Mouse (Mus musculus) adrenal gland, postnatal 36 days (tissue): Measurements from ENCODE around the gene Cilp2. TPM values are rescaled to one million over a fixed set of nuclear protein-coding genes. Genes with fewer than 3 reads are reported as not detected.
A peak's percentile ranks its signal among the peaks of the same experiment; 100 is the strongest.

ENCODE experiments used
- DNase-seq, 2 experiments: peaks; one replicate each; pipeline ENCODE4 v3.0.0; 2021; ENCODE audit warnings: mixed read lengths in 1 of 2
- total RNA-seq, 2 experiments: library from RNA; stranded (reverse); gene quantifications; 2 replicates each; pipeline ENCODE4 v1.2.3; 2021

The Cilp2 gene
- total RNA-seq, 2 experiments from 2014 or later = 0.10 TPM; not detected in 1

DNA sequence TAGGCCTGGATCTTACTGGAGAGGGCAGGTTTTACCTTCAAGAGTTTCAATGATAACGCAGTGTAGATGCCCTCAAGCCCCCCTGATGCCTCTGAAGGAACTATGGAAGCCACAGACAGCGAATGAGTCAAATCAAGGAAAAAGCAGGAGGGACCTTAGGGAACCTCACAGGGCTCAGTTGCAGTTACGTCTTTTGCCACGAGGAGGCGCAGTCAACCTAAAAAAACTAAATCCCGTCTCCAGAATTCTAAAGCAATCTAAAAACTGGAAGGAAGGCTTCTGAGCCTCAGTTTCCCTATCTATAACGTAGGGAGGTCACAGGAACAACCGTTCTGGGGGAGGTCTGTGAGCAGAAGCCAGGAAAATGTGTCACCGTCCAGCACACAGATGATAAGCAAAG lies 13.3 kb downstream of the Cilp2 start:
- peak; percentile 64 to 70 for DNase-seq

DNA sequence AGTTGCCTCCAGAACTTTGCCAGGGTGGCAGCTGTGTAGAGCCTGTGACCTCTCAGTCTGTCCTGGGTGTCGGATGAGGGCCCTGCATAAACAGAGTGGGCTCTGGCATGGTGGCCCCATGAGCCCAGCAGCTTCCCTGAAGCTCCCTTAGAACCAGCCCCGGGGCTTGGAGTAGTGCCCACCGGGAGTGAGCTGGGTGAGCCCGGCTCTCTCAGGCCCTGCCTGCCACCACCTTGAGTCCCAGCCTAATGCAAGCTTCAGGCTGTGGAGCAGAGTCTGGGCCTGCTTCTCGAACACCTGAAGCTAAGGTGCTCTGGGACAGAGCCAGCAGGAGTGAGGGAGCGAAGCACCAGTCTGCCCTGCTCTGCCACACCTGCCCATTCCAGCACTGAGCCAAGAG lies 16.6 kb downstream of the Cilp2 start:
- DNase-seq = no peak

DNA sequence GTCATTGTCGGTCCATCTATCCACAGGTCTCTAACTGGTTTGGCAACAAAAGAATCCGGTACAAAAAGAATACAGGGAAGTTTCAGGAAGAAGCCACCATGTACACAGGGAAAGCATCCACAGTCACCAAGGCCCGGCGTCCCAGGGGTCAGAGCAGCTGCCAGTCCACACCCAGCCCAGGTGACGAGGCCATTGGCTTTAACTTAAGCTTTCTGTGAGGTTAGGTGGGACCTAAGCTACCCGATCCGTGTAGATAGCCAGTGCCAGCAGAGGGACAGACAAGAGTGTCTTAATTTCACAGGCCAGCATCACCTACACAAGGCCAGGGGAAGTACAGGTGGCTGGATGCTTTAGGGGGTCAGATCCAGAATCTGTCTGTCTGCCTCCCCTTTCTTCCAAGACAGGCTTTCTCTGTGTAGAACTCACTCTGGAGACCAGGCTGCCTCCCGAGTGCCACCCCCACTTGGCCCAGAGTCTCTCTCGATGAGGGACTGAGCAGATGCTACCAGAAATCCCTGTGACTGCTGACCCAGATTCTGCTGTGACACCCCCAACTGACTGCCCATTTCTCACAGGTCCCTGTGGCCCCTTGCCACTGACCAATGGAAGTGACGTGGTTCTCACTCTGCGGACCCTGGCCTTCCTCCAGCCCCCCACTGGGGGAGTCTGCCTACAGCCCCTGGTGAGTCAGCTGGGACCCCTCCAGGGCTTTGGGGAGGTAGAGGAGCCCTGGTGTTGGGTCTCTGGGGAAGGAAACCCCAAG lies 17.3 kb downstream of the Cilp2 start:
- no peak for DNase-seq

DNA sequence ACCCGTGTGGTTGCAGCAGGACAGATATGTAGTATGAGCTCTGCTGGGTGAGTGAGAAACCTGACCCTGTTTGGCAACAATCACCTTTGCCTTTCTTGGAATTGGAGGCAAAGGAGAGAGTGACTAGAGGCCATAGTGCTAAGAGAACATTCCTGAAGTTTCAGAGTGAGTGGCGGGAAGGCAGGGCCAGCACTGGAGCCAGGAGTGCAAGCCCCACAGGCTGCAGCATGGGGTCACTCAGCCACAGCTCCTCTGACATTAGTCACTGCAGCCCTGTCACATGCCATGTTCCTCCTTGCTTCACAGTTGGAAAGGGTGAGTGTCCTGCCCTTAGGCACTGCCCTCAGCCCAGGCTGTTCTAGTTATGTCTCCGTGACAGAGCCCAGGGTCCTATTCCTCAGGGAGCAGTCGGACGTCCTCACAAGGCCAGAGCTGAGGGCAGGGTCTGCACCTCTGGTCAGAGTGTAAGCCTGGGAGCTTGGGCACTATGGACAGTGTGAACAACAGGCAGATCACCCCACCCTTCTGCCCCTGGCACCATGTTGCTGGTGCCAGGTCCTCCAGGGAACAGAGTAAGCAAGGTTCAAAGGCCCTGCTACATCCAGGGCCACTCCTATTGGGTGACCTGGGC lies 19.7 kb downstream of the Cilp2 start:
- DNase-seq = peak in 1 of 2 experiments; percentile 32

DNA sequence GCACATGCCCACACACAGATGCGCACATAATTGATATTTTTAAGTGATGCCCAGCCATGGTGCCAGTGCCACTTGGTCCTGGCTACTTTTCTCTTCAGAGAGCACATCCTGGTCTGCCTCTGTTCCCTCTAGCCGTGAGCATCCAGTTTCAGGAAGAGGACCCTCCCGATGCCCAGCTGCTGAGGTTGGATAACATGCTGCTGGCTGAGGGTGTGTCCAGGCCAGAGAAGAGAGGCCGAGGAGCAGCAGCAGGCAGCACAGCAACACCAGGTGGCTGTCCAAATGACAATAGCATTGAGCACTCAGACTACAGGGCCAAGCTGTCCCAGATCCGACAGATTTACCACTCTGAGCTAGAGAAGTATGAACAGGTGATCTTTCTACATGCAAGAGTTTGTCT lies 23.3 kb downstream of the Cilp2 start:
- DNase-seq = no peak

DNA sequence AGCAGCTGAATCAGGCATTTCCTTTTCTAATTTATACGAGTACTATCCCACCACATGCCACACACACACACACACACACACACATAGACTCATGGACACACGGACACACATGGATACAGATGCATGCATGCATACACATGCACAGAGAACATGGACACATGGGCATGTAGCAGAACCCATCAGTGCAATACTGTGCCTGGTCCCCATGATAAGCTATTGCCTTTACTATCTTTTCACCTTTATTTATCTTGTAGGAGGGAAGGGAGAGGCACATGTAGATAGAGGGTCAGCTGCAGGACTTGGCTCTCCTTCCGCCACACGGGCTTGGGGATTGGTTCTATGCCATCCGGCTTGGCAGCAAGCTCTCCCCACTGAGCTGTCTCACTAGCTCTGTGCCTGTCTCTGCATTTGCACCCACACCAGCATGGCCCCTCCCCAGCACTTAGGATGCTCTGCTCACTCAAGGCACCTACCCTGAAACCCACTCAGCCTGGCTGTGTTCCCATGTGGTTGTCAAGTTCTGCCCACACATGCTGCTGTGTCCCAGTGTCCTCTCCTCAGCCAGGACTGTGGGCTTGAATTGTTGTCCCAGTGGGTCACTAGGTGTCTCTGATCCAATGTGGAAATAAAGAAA lies 24.0 kb downstream of the Cilp2 start:
- DNase-seq = no peak

DNA sequence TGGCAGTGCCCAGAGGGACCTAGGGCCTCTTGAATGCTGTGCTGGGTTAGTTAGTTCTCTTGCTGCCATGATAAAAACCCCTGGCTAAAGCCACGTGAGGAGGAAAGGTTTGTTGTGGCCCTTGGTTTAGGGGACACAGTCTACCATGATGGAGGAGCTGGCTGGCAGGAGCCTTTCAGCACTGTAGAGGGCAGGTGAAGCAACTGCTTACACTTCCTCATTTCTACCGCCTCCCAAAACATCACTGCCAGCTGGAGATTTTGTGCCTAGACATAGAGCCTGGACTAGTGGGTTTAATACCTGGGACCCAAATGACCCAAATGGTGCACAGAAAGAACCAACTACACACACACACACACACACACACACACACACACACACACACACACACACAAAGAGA lies 26.2 kb downstream of the Cilp2 start:
- DNase-seq = no peak

DNA sequence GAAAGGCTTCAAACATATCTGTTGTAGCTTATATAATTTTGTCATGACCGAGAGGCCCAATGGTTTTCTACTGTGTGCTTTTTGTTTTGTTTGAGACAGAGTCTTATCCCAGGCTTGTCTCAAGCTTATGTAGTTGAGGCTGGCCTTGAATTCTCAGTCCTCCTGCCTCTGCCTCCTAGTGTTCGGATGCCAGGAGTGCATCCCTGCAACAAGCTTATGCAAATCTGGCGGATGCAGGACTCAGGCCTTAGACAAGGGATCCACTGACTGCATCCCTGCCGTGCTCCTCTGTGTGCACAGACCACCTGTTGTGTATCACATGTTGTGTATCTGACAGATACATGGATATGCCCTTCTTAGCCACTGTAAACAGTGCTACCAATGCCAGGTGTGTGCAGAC lies 26.7 kb downstream of the Cilp2 start:
- no peak for DNase-seq

DNA sequence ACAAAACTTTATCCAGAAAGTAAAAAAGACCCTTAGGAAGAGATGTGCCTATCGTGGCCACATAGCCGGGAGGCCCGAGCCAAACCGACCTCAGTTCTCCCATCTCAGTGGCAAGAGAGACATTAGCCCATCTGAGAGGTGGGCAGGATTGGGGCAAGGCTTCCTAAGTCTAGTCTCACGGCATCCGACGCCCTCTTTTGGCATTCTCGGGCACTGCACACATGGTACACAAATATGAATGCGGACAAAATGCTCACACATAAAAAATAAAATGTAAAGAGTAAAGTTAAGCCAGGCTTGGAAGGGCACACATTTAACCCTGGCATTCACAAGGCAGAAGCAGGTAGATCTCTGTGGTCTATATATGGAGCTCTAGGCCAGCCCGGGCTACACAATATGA lies 33.6 kb downstream of the Cilp2 start:
- no peak for DNase-seq

DNA sequence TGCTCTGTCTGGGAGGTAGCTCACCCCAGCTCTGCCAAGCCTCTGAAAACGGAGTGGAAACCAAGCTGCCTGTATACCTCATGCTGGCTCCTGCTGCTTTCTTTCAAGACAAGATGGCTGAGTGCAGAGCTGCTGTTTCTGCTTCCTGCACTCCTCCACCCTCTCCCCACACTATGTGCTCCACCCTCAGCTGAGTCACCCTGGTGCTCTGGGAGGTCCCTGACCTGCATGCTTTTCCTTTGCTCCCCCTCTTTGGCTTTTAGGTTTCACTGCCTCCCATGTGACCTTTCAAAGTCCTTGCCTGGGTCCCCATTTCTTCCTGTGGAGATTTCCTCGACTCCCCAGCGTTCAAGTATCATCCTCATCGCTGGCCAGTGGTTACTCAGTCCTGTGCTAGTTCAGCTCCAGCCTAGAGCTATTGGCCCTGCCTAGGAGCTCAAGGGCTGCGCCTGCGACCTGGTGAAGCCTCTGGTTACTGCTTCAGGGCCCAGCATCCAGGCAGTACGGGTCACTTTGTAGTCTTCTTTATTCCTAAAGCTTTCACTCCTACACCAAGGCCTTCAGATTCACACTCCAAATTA lies 36.5 kb downstream of the Cilp2 start:
- peak; percentile 27 to 36 for DNase-seq

DNA sequence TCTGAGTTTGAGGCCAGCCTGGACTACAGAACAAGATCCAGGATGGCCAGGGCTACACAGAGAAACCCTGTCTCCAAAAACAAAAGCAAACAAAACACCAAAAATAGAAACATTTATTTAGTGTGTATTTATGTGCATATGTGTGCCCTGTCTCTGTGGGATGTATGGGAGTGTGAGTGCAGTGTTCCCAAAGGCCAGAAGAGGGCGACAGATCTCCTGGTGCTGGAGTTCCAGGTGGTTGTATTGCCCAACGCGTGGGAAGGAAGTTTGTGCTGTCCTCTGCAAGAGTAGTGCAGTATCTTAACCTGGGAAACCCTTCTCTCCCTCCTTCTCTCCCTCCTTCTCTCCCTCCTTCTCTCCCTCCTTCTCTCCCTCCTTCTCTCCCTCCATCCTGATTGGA lies 37.6 kb downstream of the Cilp2 start:
- DNase-seq = no peak

DNA sequence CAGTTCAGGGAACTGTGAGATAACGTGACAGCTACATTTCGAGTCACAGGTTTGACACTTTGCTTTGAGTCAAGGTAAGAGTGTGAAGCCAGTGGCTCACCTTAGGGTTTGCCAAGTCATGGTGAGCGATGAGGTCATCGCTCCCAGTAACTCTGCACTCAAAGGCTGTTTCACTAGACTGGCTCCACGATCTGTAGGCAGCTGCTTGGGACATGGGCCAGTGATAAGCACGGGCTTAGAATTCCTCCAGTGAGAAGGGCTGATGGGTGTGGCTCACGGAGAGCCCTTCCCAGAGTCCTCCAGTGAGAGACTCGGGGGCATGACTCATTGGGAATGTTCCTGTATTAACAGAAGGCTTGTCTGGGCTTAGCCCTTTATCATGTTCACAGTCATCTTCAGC lies 38.5 kb downstream of the Cilp2 start:
- peak; percentile 69 to 71 for DNase-seq

DNA sequence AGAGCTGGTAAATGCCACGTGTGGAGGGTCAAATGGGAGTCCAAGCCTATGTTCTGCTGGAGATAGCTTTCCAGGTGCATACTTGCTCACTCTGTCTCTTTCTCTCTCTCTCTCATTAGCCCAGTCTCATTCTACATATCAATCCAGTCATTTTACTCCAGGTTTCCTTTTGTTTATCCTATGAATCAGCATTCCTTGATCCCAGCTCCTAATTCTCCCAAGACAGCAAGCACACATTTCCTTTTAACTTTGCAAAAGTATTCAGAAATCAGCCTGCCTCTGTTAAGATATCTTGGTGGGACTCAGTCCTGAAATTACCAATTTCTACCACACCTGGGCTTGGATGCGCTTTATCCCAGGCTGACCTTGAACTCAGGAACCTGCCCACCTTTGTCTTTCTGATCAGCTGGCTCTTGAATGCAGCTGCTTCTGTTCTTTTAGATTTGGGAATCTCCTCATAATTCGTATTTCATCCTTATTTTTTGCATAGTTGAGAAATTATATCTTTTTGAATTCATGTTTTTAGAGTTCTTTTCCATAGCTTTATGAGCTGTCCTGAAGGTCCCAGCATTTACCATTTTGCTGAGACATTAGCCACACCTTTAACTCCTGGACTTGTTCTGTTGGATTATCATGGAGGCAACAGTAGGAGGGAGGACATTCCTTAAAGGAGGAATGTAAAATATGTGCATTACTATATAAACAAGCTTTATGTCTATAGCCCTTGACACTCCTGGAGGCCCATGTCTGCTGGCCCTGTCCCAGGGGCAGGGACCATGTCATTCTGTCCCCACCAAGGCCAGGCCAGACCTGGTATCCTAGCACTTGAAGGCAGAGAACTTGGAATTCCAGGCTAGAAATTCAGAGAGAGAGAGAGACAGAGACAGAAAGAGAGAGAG lies 40.1 kb downstream of the Cilp2 start:
- DNase-seq = no peak

DNA sequence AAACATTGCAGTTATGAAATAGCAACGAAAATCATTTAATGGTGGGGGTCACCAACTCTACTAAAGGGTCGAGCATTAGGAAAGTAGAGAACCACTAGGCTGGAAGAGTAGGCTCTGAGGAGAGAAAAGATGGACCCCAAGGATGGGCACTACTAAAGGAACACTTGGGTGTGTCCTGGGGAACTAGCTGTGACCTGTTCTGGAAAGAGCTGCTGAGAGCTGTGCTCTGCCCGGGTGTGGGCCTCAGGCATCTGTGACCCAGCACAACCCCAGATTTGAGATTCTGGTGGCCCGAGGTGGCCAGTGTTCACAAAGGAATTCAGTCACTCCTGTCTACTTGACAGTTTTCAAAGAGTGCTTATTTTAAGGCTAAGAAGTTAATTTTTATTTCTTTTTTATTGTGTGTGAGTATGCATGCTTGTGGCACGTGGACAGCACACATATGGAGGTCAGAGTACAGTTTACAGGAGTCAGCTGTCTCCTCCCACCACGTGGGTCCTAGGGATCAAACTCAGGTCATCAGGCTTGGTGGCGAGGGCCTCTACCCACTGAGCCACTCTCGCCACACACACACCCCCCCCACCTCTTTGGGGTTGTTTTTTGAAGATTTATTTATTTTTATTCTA lies 50.3 kb downstream of the Cilp2 start:
- no peak for DNase-seq

DNA sequence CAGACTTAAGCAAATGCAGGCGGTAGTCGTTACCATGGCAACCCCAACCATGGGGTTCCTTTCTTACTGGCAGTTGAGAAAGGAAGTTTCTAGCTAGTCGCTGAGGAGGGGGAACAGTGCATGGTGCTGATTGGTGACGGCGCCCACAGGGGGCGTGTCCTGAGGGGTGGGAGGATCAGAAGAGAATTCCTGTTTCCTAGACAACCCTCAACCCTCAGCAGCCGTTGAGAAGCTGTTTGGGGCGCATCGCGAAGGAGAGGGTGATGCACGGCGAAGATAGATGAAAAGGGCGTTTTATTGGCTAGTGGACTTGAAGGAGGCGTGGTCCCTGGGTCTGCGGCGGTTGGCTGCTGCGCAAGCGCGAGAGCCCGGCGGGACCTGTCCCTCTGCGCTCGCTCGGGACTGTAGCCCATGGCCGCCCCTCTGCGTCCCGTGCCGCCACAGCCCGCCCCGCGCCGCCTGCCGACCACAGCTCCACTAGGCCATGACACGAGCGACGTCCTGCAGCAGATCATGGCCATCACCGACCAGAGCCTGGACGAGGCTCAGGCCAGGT lies 55.1 kb downstream of the Cilp2 start, which contains the start of gene Pbx4:
Pbx4 (plus strand) TSS at position 194 of the 556 bp plus-strand sequence.
- peak; percentile 83 to 88 for DNase-seq

Other genes starting within 250 kb of the Cilp2 start
- 1 to 10 TPM; 2.8 TPM for gene Zfp964, start 233.2 kb downstream of the Cilp2 start, total RNA-seq
- 10 to 100 TPM; 22.1 to 22.7 TPM for gene Zfp869, start 177.0 kb downstream of the Cilp2 start, total RNA-seq
- 1 to 10 TPM; 3.5 to 5.1 TPM for gene Zfp963, start 137.7 kb downstream of the Cilp2 start, total RNA-seq
- 1 to 10 TPM; 2.8 to 3.1 TPM for gene Gm20422, start 112.8 kb downstream of the Cilp2 start, total RNA-seq
- 10 to 100 TPM; 40.9 to 42.3 TPM for gene Atp13a1, start 96.5 kb downstream of the Cilp2 start, total RNA-seq
- 10 to 100 TPM; 21.2 to 21.3 TPM for gene Zfp866, start 96.5 kb downstream of the Cilp2 start, total RNA-seq
- 10 to 100 TPM; 10.1 to 10.5 TPM for gene Gmip, start 79.0 kb downstream of the Cilp2 start, total RNA-seq
- 1 to 10 TPM; 1.4 to 1.7 TPM for gene Lpar2, start 65.3 kb downstream of the Cilp2 start, total RNA-seq
- gene Pbx4, start 55.2 kb downstream of the Cilp2 start, total RNA-seq = 1 to 10 TPM; 1.1 to 1.8 TPM
- gene Tssk6, start 14.5 kb upstream of the Cilp2 start, total RNA-seq = under 1 TPM; 0.53 to 0.56 TPM
- 100 to 1,000 TPM; 166 to 176 TPM for gene Ndufa13, start 14.9 kb upstream of the Cilp2 start, total RNA-seq
- gene Yjefn3, start 15.0 kb upstream of the Cilp2 start, total RNA-seq = 1 to 10 TPM; 1.9 to 2.7 TPM
- 10 to 100 TPM; 93.2 to 94.3 TPM for gene Gatad2a, start 108.7 kb upstream of the Cilp2 start, total RNA-seq
- 10 to 100 TPM; 56.7 to 63.4 TPM for gene Mau2, start 155.0 kb upstream of the Cilp2 start, total RNA-seq
- 10 to 100 TPM; 30.9 to 31.5 TPM for gene Sugp1, start 155.1 kb upstream of the Cilp2 start, total RNA-seq
- gene Tm6sf2, start 185.2 kb upstream of the Cilp2 start, total RNA-seq = 1 to 10 TPM in 1 of 2 experiments, under 1 TPM in 1; 0.56 to 1.1 TPM
- gene Hapln4, start 195.8 kb upstream of the Cilp2 start, total RNA-seq = under 1 TPM; 0.33 to 0.50 TPM
- under 1 TPM; 0.23 to 0.46 TPM for gene Ncan, start 233.2 kb upstream of the Cilp2 start, total RNA-seq
- gene Nr2c2ap, start 243.6 kb upstream of the Cilp2 start, total RNA-seq = 10 to 100 TPM; 17.7 to 21.5 TPM